Mouse (Mus musculus) lung, adult 18-20 months (tissue): ENCODE measurements around the gene Ech1.

ENCODE experiments used
- DNase-seq, 2 experiments: peaks; one replicate each; pipeline ENCODE4 v3.0.0; 2022; ENCODE audit warnings: mixed read lengths in 2 of 2

Gene Ech1

GRCm38 (mm10) chr7:28803756-28804155, 21.3 kb upstream of the Ech1 start:
- DNase-seq, result no peak

GRCm38 (mm10) chr7:28806869-28807268, 18.1 kb upstream of the Ech1 start:
- no peak for DNase-seq

DNA sequence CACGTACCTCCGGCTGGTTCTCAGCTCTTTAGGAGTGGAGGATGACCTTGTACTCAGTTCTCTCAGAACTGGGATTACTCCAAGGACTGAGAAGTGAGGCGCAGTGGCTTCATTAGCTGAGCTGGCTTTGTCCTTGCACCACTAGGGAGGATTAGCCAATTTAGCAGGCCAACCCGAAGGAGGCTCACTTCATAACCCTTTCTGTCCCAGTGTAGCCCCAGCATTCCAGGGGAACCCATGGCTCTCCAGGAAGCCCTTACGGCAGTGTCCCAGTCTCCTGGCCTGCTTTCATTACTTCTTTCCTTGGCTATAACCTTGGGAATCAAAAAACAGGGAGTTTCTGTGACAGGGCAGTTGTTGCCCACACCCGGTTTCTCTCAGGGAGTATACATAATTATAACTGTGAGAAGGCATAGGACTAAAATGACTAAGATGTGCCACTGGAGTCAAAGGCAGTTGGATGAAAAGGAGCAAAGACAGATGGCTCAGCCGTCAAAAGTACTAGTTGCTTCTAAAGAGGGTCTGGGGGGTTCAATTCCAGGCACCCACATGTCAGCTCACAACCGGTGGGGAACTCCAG, 17.3 kb upstream of the Ech1 start:
- peak; percentile 43 to 56 for DNase-seq

DNA sequence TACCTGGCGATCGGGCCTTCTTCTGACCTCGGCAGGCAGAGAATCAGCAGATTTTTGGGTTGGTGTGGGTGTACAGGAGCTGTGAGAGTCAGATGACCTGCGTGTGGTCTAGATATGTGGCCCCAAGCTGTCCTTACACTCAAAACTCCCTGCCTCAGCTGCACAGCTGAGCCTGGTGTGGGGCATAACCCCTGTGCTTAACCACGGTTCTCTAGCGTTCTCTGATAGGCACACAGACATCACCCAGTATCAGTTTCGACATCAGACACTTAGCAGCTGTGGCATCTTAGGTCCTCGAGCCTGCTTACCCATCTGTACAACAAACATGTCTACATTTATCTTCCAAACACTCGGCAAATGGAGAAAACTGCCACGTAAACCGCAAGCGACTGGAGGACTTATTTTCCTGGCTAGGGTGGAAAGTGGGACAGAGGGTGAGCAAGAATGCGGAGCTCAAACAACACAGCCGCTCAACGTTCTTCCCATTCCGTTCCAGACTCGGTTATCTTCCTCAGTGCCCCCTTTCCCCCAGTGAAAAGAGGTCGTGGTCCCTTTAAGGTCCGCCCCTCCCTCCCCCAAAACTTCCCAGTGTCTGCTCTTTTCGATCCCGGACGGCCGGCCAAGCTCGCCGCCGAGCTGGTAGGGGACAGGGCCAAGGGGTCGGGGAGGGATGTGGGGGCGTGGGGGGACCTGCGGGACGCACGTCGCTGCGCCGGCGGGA, 16.6 kb upstream of the Ech1 start, which contains the start of gene Hnrnpl:
Hnrnpl (plus strand) TSS at position 321 of the 721 bp plus-strand sequence.
- DNase-seq, result peak; percentile 64 to 74

- DNase-seq, result peak; percentile 95 to 97
These were observed 16.0 kb upstream of the Ech1 start for GRCm38 (mm10) chr7:28808957-28809393.

GRCm38 (mm10) chr7:28809401-28810089, 15.5 kb upstream of the Ech1 start:
- DNase-seq, result peak; percentile 62 to 68

DNA sequence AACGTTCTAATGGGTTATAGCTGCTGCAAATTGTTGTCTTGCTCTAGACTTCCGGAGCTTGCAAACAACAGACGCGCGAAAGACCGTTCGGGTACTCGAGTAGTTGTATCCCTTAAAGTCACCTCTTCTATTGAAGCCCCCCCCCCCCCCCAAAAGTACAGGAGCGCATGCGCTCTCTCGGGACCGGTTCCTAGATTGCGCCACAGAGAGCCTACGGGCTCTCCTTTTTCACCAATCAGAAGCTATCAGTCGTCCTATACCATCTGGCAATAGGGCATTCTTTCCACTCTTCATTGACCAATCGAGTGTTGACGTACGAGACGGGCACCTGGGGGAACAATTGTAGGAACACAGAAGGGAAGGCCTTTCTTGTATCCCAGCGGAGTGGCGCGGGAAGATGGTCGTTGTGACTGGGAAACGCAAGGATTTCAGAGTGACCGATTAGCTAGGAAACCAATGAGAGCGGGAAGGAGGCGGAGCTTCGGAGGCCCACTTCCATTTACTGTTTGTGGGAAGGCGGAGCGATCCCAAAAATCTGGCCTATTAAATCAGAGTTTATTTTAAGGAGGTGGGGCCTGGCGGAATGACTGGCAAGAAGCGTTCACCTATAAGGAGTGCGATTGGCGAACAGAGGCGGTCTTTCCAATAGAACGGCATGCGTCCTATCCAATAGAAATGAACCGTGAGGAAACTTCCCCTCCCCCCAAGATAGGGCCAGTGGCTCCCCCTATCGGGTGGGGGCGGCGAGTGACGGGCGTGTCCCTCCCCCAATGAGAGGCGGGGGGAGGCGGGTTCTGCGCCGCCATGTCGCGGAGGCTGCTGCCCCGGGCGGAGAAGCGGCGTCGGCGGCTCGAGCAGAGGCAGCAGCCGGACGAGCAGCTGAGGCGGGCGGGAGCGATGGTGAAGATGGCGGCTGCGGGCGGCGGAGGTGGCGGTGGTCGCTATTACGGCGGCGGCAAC, 14.6 kb upstream of the Ech1 start:
- peak; percentile 99 for DNase-seq

DNA sequence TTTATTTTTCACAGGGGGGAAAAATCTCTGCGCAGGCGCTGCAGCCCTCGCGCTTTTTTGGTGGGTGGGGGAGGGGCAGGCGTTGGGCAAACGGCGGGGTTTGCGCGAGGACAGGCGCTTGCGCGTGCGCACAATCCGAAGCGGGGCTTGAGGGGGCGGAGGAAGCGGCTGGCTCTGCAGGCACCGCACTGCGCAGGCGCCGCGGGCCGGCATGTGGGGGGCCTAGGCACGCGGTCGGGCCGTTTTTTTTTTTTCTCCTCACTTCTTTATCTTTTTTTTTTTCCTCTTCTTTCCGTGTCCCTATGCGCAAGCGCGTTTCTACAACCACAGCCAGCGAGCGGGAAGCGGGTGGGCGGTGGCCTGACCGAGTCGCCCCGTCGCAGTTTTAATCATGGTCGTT, 13.8 kb upstream of the Ech1 start:
- peak; percentile 92 to 94 for DNase-seq

GRCm38 (mm10) chr7:28811640-28812275, 13.3 kb upstream of the Ech1 start:
- DNase-seq, result no peak

- no peak for DNase-seq
These were observed 12.6 kb upstream of the Ech1 start for GRCm38 (mm10) chr7:28812436-28812835.

DNA sequence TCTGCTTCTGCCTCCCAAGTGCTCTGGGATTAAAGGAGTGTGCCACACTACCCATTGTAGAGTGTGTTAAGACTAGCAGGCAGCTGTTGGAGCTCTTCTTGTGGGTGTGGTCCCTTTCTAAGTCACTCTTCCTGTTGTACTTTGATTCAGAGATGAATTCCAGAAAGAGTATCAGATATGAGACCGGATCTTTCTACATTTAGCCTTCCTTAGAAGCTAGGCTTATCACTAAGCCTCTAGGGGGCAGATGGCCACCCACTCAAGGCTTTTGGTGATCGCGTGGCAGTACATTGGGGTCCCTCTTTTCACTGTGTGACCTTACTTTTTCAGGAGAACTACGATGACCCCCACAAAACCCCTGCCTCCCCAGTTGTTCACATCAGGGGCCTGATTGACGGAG, 12.1 kb upstream of the Ech1 start:
- no peak for DNase-seq

- no peak for DNase-seq
These were observed 10.5 kb upstream of the Ech1 start for GRCm38 (mm10) chr7:28814306-28815034.

DNA sequence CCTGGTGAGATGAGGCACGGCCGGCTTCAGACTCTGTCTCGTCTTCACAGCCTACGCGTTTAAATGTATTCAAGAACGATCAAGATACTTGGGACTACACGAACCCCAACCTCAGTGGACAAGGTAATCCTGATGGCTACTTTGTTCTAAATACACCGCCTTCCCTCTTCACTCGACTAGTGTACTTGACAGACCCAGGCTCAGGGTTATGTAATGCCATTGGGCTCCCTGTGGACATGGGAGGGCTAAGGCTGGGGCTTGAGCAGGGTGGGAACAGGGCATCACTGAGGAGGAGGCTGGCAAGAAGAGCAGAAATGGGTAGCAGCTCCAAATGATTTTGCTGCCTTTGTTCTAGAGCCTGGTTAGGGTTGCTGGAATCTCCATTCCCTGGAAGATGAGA, 9.8 kb upstream of the Ech1 start:
- no peak for DNase-seq

DNA sequence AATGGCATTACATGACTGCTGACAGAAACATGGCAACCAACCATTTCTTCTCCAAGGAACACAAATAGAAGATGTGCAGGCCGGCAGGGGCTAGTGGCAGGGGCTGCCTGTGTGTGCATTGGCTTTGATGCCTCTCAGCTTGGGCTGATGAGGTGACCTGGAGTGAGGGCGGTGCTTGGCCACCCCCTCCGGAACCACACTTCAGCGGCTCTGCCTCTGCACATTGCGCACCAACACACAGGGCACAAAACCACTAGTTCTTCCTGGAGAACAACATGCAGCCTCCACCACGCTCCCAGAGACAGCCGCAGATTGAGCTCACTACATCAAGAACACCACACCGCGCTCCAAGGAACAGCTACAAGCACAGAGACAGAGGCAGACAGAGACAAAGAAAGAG, 8.8 kb upstream of the Ech1 start:
- DNase-seq, result no peak

DNA sequence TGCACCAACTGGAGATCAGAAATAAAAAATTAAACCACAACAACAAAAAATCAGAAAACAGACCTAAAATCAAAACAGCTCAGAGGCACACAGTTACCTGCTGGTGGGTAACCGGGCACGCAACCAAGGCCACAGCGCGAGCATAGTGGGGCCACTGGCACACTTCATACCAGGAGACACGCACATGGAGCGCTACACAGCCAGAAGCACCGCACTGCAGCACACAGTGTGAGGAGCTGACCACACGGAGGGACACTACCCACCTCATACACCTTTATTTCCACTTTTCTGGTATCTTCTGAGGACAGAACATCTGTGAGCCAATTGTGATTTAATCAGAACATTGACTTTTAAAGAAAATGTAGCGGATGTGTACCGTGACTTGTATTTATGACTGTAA, 8.1 kb upstream of the Ech1 start:
- no peak for DNase-seq

GRCm38 (mm10) chr7:28817524-28817923, 7.5 kb upstream of the Ech1 start:
- DNase-seq, result no peak

DNA sequence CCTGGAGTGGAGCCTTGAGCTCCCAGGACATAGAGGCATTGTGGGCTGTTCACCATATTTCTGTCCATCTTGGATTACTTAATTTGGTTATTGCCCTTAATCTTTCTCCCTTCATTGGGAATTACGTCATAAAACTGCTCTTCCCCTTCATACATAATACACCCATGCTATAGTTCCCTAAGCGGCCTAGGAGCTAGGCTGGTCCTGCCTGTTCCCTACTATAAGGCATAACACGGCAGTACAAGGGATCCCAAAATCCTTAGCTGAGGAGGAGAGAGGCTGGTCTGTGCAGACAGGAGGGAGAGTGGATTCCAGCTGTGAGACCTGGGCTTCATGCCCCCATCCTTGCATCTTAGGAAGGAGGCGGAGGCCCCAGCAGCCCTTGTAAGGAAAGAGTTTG, 7.1 kb upstream of the Ech1 start:
- DNase-seq, result no peak

DNA sequence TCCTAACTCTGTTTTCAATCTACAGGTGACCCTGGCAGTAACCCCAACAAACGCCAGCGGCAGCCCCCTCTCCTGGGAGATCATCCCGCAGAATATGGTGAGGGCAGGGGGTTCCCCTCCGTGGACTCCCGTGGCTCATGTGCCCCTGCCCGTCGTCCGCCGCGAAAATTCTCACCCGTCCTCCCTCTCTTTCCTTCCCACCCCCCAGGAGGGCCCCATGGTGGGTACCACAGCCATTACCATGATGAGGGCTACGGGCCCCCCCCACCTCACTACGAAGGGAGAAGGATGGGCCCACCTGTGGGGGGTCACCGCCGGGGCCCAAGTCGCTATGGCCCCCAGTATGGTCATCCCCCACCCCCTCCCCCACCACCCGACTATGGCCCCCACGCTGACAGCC, 6.6 kb upstream of the Ech1 start:
- no peak for DNase-seq

DNA sequence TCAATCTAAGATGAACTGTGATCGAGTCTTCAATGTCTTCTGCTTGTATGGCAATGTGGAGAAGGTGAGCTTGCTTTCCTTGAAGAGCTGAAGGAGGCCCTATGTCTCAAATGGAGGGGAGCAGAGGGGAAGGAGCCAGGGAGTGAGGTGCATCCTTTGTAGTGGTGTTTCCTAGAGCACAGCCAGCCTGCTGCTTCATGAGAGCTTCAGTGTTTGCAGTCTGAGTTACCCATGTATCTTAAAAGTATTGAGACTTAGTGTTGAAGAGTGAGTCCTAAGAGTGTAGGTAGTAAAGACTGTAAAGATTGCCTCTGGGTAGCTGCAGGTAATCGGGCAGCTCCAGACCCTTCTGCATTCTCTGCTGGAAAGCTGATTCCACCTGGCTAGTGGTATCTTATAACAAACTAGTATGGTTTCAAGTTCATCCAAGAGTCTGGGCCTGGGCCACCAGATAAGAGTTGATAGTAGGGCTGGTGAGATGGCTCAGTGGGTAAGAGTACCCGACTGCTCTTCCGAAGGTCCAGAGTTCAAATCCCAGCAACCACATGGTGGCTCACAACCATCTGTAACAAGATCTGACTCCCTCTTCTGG, 6.1 kb upstream of the Ech1 start:
- no peak for DNase-seq

- DNase-seq, result no peak
These were observed 5.4 kb upstream of the Ech1 start for GRCm38 (mm10) chr7:28819571-28819970.
